Mouse (Mus musculus): ENCODE measurements around the gene Ncapg. TPM values are rescaled to one million over a fixed set of nuclear protein-coding genes. Genes with fewer than 3 reads are reported as not detected.

Ncapg gene
- polyA plus RNA-seq, 1 experiment = 90.9 TPM

DNA sequence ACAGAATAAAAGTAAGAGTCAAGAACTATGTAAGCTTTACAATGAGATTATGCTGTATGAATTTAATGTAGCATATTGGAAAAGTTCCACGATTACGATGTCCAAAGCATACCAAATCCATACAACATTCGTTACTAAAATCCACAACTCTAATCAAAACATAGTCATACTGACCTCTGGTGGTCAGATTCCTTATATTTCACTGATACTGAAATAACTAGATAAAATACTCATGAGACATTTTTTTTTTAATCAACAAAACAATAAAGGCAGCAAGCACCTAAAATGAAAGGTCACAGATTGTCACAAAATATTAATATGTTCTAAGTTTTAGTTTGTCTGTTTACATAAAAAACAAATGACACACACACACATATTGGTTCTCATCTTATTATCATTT is 1.4 kb upstream of the Ncapg start:
- no peaks in the 10 kb centered on the region; the same call in 1 of the 2 replicates for H3K4me1 ChIP-seq (ENCODE audit: control insufficient read depth, insufficient read depth, low read length)
- no peak overlapping the region for H3K27ac ChIP-seq (ENCODE audit: control insufficient read depth, insufficient read depth, low read depth, low read length, poor library complexity)
- H3K4me3 ChIP-seq (replicated peaks; ENCODE audit: control insufficient read depth, low read depth, low read length) = no peak overlapping the region
- TF ChIP-seq POLR2A (IDR thresholded peaks at IDR 0.05; ENCODE audit: borderline replicate concordance, control insufficient read depth, low read depth, low read length) (no peak), CTCF (IDR thresholded peaks at IDR 0.05; ENCODE audit: control insufficient read depth, insufficient read depth, low read length) (no peak)
- WGBS = 2% methylated on average over 3 of the region's 3 CpGs

DNA sequence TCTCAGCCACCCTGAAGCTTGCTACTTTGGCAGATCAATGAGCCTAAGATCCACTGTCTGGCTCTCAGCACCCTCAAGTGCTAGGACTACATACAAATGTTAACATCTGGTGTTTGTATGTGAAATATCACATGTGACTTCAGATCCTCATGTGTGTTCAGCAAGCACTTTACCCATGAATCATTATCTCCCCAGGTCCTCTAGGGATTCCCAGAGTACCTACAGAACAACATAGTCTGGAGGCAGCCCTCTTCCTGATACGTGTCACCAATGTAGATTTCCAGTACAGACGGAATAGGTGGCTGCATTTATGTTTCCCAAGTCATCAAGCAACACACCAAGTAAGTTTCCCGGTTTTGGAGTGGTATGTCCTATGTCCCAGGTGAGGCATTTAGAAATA is 888 bp upstream of the Ncapg start:
- TF ChIP-seq POLR2A (IDR thresholded peaks at IDR 0.05; ENCODE audit: borderline replicate concordance, control insufficient read depth, low read depth, low read length) (no peak), CTCF (IDR thresholded peaks at IDR 0.05; ENCODE audit: control insufficient read depth, insufficient read depth, low read length) (no peak)
- H3K4me3 ChIP-seq (replicated peaks; ENCODE audit: control insufficient read depth, low read depth, low read length) = peak overlapping the region; percentile 93
- 2% methylated on average over 3 of the region's 3 CpGs for WGBS
- no peak overlapping the region for H3K27ac ChIP-seq (ENCODE audit: control insufficient read depth, insufficient read depth, low read depth, low read length, poor library complexity)
- no peaks in the 10 kb centered on the region; the same call in 1 of the 2 replicates for H3K4me1 ChIP-seq (ENCODE audit: control insufficient read depth, insufficient read depth, low read length)

DNA sequence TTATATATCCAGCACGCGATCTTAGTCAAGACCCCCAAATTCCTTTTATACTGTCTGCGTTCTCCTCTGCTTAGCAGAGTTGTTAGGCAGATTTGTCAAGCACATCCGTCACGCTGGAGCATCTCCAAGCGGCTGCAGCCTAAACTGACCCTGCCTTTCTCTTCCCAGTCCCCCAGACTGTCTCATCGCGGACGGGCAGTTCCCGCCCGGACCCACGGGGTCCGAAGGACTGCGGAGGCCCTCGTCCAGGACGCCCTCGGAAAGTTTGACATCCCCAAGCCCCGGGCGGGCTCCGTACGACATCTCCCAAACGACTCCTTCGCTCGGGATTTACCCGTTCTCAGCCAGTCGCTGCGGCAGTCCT is 503 bp upstream of the Ncapg start:
- Histone ChIP-seq H3K4me1 (ENCODE audit: control insufficient read depth, insufficient read depth, low read length) (no peaks in the 10 kb centered on the region; the same call in 1 of the 2 replicates), H3K4me3 (replicated peaks; ENCODE audit: control insufficient read depth, low read depth, low read length) (peak overlapping the region; percentile 93), H3K27ac (ENCODE audit: control insufficient read depth, insufficient read depth, low read depth, low read length, poor library complexity) (peak overlapping the region; percentile 86)
- no peak for TF ChIP-seq CTCF (IDR thresholded peaks at IDR 0.05; ENCODE audit: control insufficient read depth, insufficient read depth, low read length)
- no peak for TF ChIP-seq POLR2A (IDR thresholded peaks at IDR 0.05; ENCODE audit: borderline replicate concordance, control insufficient read depth, low read depth, low read length)
- WGBS = under 1% methylated on average over 27 of the region's 27 CpGs

DNA sequence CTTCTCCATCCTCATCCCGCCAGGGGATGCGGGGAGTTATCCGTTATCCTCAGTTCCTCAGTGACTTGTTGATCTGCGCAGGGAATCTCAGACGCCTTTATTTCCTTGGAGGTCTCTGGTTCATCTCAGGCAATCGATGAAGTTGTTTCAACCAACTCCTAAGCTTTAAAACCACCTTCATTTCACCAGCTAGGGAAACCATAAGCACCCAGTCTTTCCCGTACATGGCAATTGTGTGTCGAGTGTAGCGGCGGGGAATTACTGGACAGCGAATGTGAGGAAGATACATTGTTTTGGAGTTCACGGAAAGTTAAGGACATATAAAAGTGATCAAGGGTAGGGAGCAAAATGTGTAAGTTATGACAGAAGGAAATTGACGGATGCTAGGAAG is 556 bp downstream of the Ncapg start:
- Histone ChIP-seq H3K4me1 (ENCODE audit: control insufficient read depth, insufficient read depth, low read length) (no peaks in the 10 kb centered on the region; the same call in 1 of the 2 replicates), H3K4me3 (replicated peaks; ENCODE audit: control insufficient read depth, low read depth, low read length) (peak overlapping the region; percentile 93), H3K27ac (ENCODE audit: control insufficient read depth, insufficient read depth, low read depth, low read length, poor library complexity) (peak overlapping the region; percentile 86)
- under 1% methylated on average over 13 of the region's 13 CpGs for WGBS
- no peak for TF ChIP-seq CTCF (IDR thresholded peaks at IDR 0.05; ENCODE audit: control insufficient read depth, insufficient read depth, low read length)
- no peak for TF ChIP-seq POLR2A (IDR thresholded peaks at IDR 0.05; ENCODE audit: borderline replicate concordance, control insufficient read depth, low read depth, low read length)

DNA sequence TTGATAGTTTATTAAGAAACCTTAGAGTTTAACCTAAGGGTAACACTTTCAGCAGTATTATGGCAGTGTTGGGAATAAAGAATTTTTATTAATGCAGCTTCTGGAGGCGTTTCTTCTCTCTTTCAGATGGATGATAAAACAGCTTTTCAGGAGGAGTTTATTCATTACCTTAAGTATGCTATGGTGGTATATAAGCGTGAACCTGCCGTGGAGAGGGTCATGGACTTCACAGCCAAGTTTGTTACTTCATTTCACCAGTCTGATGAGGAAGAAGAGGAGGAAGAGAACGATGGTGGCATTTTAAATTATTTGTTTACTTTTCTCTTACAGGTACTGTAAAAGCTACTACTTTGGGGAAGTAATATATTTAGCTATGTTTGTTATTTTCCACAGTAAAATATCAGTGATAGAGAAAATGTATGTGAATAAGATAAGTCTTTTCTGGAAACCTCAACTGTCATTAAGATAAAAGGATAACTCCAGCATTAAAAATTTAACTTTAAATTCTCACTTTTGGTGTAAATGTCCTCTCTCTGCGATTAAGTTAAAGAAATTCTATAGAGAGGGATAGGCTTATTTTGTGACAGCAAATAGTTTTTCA is 1.3 kb downstream of the Ncapg start:
- Histone ChIP-seq H3K27ac (ENCODE audit: control insufficient read depth, insufficient read depth, low read depth, low read length, poor library complexity) (no peak overlapping the region), H3K4me1 (ENCODE audit: control insufficient read depth, insufficient read depth, low read length) (no peaks in the 10 kb centered on the region; the same call in 1 of the 2 replicates), H3K4me3 (replicated peaks; ENCODE audit: control insufficient read depth, low read depth, low read length) (peak overlapping the region; percentile 47)
- TF ChIP-seq POLR2A (IDR thresholded peaks at IDR 0.05; ENCODE audit: borderline replicate concordance, control insufficient read depth, low read depth, low read length) = no peak
- TF ChIP-seq CTCF (IDR thresholded peaks at IDR 0.05; ENCODE audit: control insufficient read depth, insufficient read depth, low read length) = no peak
- WGBS = 55% methylated on average over 5 of the region's 5 CpGs

DNA sequence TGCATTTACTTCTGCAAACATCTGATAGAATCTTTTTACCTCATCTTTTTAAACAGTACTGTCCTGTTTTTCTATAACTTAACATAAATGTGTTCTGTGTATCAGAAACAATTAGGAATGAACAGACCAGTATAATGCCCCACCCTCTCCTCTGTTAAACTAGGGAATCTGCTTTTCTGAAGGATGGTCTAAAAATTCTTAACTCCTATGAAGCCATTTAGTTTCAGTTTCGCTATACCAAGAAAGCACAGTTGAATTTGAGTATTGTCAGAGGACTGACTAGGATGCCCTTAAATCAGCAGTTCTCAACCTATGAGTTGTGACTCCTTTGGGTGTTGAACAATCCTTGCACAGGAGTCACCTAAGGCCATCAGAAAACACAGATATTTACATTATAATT is 5.3 kb downstream of the Ncapg start:
- no peak overlapping the region for H3K4me3 ChIP-seq (replicated peaks; ENCODE audit: control insufficient read depth, low read depth, low read length)
- peaks cover 2% of the 10 kb centered on the region for H3K4me1 ChIP-seq (ENCODE audit: control insufficient read depth, insufficient read depth, low read length)
- no peak for TF ChIP-seq CTCF (IDR thresholded peaks at IDR 0.05; ENCODE audit: control insufficient read depth, insufficient read depth, low read length)
- WGBS = 80% methylated on average over 1 of the region's 1 CpGs
- no peak overlapping the region for H3K27ac ChIP-seq (ENCODE audit: control insufficient read depth, insufficient read depth, low read depth, low read length, poor library complexity)

DNA sequence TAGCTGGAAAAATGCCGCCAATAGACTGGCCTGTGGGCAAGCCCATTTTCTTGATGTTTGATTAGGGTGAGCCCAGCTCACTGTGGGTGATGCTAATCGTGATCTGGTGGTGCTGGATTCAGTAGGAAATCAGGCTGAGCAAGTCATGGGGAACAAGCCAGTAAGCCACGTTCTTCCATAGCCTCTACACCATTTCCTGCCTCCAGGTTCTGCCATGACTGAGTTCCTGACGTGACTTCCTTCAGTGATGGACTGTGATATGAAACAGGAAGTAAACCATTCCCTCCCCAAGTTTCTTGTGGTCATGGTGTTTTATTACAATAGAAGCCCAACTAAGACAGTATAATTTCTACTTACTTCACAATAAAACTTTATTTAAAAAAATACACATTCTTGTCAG is 7.9 kb downstream of the Ncapg start:
- no peak overlapping the region for H3K4me3 ChIP-seq (replicated peaks; ENCODE audit: control insufficient read depth, low read depth, low read length)
- no peak for TF ChIP-seq CTCF (IDR thresholded peaks at IDR 0.05; ENCODE audit: control insufficient read depth, insufficient read depth, low read length)
- no peak for TF ChIP-seq POLR2A (IDR thresholded peaks at IDR 0.05; ENCODE audit: borderline replicate concordance, control insufficient read depth, low read depth, low read length)
- H3K4me1 ChIP-seq (ENCODE audit: control insufficient read depth, insufficient read depth, low read length) = peaks cover 2% of the 10 kb centered on the region
- no peak overlapping the region for H3K27ac ChIP-seq (ENCODE audit: control insufficient read depth, insufficient read depth, low read depth, low read length, poor library complexity)
- WGBS = 43% methylated on average over 4 of the region's 4 CpGs

DNA sequence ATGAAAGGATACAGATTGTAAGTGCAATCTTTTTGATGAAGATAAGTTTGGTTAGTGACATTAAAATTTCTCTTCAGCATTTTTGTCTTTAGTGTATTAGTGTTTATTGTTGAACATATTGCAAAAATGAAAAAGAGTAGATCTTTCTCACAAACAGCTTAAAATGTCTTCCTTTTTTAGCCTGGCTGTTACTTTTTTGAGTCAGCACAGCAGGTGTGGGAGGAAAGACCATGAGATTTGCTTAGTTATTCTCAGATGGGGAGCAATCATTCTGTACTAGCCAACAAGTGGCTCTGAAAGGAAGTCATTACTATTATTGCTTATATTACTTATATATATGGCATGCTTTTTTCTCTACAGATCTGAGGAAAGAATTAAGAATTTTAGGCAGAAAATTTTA is 10.2 kb downstream of the Ncapg start:
- no peak for TF ChIP-seq POLR2A (IDR thresholded peaks at IDR 0.05; ENCODE audit: borderline replicate concordance, control insufficient read depth, low read depth, low read length)
- no peak for TF ChIP-seq CTCF (IDR thresholded peaks at IDR 0.05; ENCODE audit: control insufficient read depth, insufficient read depth, low read length)

DNA sequence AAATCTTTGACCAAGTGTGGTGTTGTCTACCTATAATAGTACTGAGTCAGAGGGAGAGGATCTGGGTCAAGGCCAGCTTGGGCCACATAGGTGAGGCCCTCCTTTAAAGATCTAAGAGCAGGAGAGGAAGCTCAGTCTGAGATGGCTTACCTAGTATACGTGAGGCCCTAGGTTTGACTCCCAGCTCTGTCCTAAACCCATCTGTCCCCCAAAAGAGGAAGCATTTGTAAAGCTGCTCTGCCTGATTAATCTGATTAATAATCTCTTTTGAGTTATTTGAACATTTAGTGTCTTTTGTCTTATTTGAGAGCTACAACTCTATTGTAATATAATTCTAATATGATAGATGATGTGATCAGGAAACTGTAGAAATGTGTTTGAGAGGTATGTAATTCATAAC is 13.7 kb downstream of the Ncapg start:
- TF ChIP-seq POLR2A (IDR thresholded peaks at IDR 0.05; ENCODE audit: borderline replicate concordance, control insufficient read depth, low read depth, low read length) = no peak
- TF ChIP-seq CTCF (IDR thresholded peaks at IDR 0.05; ENCODE audit: control insufficient read depth, insufficient read depth, low read length) = no peak
- 78% methylated on average over 1 of the region's 1 CpGs for WGBS
- Histone ChIP-seq H3K4me1 (ENCODE audit: control insufficient read depth, insufficient read depth, low read length) (no peaks in the 10 kb centered on the region), H3K4me3 (replicated peaks; ENCODE audit: control insufficient read depth, low read depth, low read length) (no peak overlapping the region), H3K27ac (ENCODE audit: control insufficient read depth, insufficient read depth, low read depth, low read length, poor library complexity) (no peak overlapping the region)

More for the DNA sequence above, 10.2 kb downstream of the Ncapg start:
- H3K4me1 ChIP-seq (ENCODE audit: control insufficient read depth, insufficient read depth, low read length) = peaks cover 2% of the 10 kb centered on the region
- no peak overlapping the region for H3K4me3 ChIP-seq (replicated peaks; ENCODE audit: control insufficient read depth, low read depth, low read length)
- no peak overlapping the region for H3K27ac ChIP-seq (ENCODE audit: control insufficient read depth, insufficient read depth, low read depth, low read length, poor library complexity)
